Mouse (Mus musculus): ENCODE measurements around the gene Prkd3. TPM values are rescaled to one million over a fixed set of nuclear protein-coding genes. Genes with fewer than 3 reads are reported as not detected.

Prkd3 gene
- 21.1 and 21.9 TPM in 2 replicates for polyA plus RNA-seq (2015; fragmentation: Nextera tagmentation; extraction: Ambion mirVana)

DNA sequence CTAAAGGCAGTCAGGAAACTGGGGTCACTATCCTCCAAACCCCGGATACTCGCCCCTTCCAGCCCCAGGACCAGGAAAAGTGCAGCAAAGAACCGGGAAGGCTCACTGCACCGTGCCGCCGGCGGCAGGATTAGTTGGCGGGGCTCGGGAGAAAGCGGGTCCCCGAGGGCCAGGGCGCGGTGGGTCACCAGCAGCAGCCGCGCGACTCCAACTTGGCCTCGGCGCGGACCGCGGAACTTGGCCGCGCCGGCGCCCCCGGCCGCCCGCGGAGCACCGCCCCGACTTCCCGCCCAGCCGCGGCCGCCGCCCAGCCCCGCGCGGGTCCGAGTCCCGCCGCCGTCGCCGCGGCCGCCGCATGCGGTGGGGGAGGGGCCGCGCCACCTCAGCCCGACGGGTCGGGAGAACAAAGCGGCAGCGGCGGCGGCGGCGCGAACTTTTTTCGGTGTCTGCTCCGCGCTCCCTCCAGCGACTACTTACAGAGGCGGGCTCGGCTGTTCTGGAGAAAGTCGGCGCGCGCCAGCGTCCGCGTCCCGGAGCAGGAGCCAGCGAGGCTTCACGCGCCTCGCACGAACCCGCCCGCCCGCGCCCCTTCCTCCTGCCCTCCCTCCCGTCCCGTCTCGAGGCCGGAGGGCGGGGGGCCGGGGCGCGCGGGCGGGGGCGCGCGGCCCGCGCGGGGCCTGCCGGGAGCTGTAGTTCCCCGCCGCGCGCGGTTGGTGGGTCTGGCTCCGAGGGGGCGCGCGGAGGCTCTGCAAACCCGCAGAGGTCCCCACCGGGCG, at the start of gene Prkd3:
Gene Prkd3 (minus strand): TSS at position 609 of the 776 bp plus-strand sequence.
- Histone ChIP-seq H3K4me1 (ENCODE audit: control insufficient read depth, insufficient read depth, low read length) (peaks cover 10% of the 10 kb centered on the region), H3K9me3 (ENCODE audit: control insufficient read depth, low read length) (no peaks in the 10 kb centered on the region), H3K4me2 (ENCODE audit: low read depth, low read length) (peak within 1 kb of the TSS; percentile 92), H3K4me3 (ENCODE audit: low read length) (peak within 1 kb of the TSS; percentile 84), H3K27me3 (replicated peaks; ENCODE audit: control insufficient read depth, insufficient read depth, low read length) (no peaks in the 10 kb centered on the region), H3K27ac (ENCODE audit: low read length) (peak within 1 kb of the TSS; percentile 77), H3K9ac (ENCODE audit: low read depth, low read length) (peak within 1 kb of the TSS; percentile 92), H3K36me3 (ENCODE audit: control insufficient read depth, insufficient read depth, low read length) (no peaks in the 10 kb centered on the region)
- peak; percentile 91 for ATAC-seq
- WGBS = under 1% methylated on average over 72 of the region's 113 CpGs

GRCm38 (mm10) chr17:79069766-79070480, 49.3 kb upstream of the Prkd3 start:
- WGBS = 77% methylated on average over 14 of the region's 14 CpGs
- H3K27ac ChIP-seq (ENCODE audit: low read length) = no peak overlapping the region
- H3K4me1 ChIP-seq (ENCODE audit: control insufficient read depth, insufficient read depth, low read length) = no peaks in the 10 kb centered on the region; the same call in 1 of the 2 replicates
- no peak overlapping the region for H3K9ac ChIP-seq (ENCODE audit: low read depth, low read length)
- H3K4me2 ChIP-seq (ENCODE audit: low read depth, low read length) = no peak overlapping the region
- H3K27me3 ChIP-seq (replicated peaks; ENCODE audit: control insufficient read depth, insufficient read depth, low read length) = no peaks in the 10 kb centered on the region
- no peaks in the 10 kb centered on the region for H3K9me3 ChIP-seq (ENCODE audit: control insufficient read depth, low read length)
- H3K36me3 ChIP-seq (ENCODE audit: control insufficient read depth, insufficient read depth, low read length) = no peaks in the 10 kb centered on the region
- ATAC-seq = no peak
- H3K4me3 ChIP-seq (ENCODE audit: low read length) = no peak overlapping the region

DNA sequence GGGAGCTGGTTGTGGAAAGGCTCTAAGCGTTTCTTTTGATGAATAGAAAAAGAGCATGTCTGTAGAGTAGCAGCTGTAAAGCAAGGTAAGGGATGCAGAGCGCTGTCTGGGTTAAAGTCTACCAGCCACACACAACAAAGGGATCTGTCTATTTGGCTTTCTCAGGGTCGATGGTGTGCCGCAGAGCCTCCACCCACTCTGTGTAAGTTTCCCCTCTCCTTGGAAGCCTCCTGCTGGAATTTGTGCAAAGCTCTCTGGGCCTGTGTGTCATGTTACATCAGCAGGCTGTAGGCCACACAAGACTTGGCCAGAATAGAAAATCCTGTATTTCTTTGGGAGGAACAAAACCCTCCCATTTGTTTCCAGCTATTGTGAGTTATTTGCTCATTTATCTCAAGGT, 48.4 kb upstream of the Prkd3 start:
- Histone ChIP-seq H3K36me3 (ENCODE audit: control insufficient read depth, insufficient read depth, low read length) (no peaks in the 10 kb centered on the region), H3K4me2 (ENCODE audit: low read depth, low read length) (no peak overlapping the region), H3K9ac (ENCODE audit: low read depth, low read length) (no peak overlapping the region), H3K9me3 (ENCODE audit: control insufficient read depth, low read length) (no peaks in the 10 kb centered on the region), H3K4me1 (ENCODE audit: control insufficient read depth, insufficient read depth, low read length) (no peaks in the 10 kb centered on the region; the same call in 1 of the 2 replicates), H3K27ac (ENCODE audit: low read length) (peak overlapping the region; percentile 26; the same call in 1 of the 2 replicates), H3K27me3 (replicated peaks; ENCODE audit: control insufficient read depth, insufficient read depth, low read length) (no peaks in the 10 kb centered on the region), H3K4me3 (ENCODE audit: low read length) (no peak overlapping the region)
- peak; percentile 38; the same call in 1 of the 2 replicates for ATAC-seq
- WGBS = 29% methylated on average over 4 of the region's 4 CpGs

DNA sequence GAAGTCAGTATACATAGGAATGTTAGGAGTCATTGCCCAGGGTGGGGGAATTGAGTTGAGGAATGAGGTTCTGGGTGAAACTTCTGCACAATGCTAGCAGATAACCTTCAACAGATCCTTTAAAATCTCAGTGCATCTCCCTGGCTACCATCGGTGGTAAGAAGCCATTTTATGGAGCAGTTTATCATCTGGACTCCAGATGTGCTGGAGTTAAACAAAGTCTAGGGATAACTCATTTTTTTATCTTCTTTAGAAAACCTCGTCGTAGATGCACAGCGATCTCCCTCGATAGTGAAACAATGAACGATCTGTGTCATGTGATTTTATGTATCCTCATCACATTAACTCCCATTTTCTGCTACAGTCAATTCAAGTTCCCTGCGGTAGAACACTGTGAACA, 48.0 kb upstream of the Prkd3 start:
- Histone ChIP-seq H3K27ac (ENCODE audit: low read length) (peak overlapping the region; percentile 26; the same call in 1 of the 2 replicates), H3K4me1 (ENCODE audit: control insufficient read depth, insufficient read depth, low read length) (no peaks in the 10 kb centered on the region; the same call in 1 of the 2 replicates), H3K4me3 (ENCODE audit: low read length) (no peak overlapping the region), H3K4me2 (ENCODE audit: low read depth, low read length) (no peak overlapping the region), H3K9ac (ENCODE audit: low read depth, low read length) (no peak overlapping the region), H3K9me3 (ENCODE audit: control insufficient read depth, low read length) (no peaks in the 10 kb centered on the region), H3K27me3 (replicated peaks; ENCODE audit: control insufficient read depth, insufficient read depth, low read length) (no peaks in the 10 kb centered on the region), H3K36me3 (ENCODE audit: control insufficient read depth, insufficient read depth, low read length) (no peaks in the 10 kb centered on the region)
- ATAC-seq = no peak
- 40% methylated on average over 7 of the region's 7 CpGs for WGBS

GRCm38 (mm10) chr17:79064250-79064649, 43.6 kb upstream of the Prkd3 start:
- H3K9me3 ChIP-seq (ENCODE audit: control insufficient read depth, low read length) = no peaks in the 10 kb centered on the region
- no peak overlapping the region for H3K27ac ChIP-seq (ENCODE audit: low read length)
- H3K27me3 ChIP-seq (replicated peaks; ENCODE audit: control insufficient read depth, insufficient read depth, low read length) = no peaks in the 10 kb centered on the region
- no peaks in the 10 kb centered on the region; the same call in 1 of the 2 replicates for H3K4me1 ChIP-seq (ENCODE audit: control insufficient read depth, insufficient read depth, low read length)
- H3K9ac ChIP-seq (ENCODE audit: low read depth, low read length) = no peak overlapping the region
- H3K4me3 ChIP-seq (ENCODE audit: low read length) = no peak overlapping the region
- H3K36me3 ChIP-seq (ENCODE audit: control insufficient read depth, insufficient read depth, low read length) = no peaks in the 10 kb centered on the region
- H3K4me2 ChIP-seq (ENCODE audit: low read depth, low read length) = no peak overlapping the region
- no peak for ATAC-seq
- WGBS = 70% methylated on average over 1 of the region's 1 CpGs

- H3K4me3 ChIP-seq (ENCODE audit: low read length) = no peak overlapping the region
- H3K4me2 ChIP-seq (ENCODE audit: low read depth, low read length) = no peak overlapping the region
- no peaks in the 10 kb centered on the region for H3K9me3 ChIP-seq (ENCODE audit: control insufficient read depth, low read length)
- no peak overlapping the region for H3K9ac ChIP-seq (ENCODE audit: low read depth, low read length)
- WGBS = 63% methylated on average over 5 of the region's 5 CpGs
- no peaks in the 10 kb centered on the region for H3K27me3 ChIP-seq (replicated peaks; ENCODE audit: control insufficient read depth, insufficient read depth, low read length)
- no peaks in the 10 kb centered on the region for H3K4me1 ChIP-seq (ENCODE audit: control insufficient read depth, insufficient read depth, low read length)
- H3K27ac ChIP-seq (ENCODE audit: low read length) = no peak overlapping the region
- no peaks in the 10 kb centered on the region for H3K36me3 ChIP-seq (ENCODE audit: control insufficient read depth, insufficient read depth, low read length)
- ATAC-seq = no peak
Measured at GRCm38 (mm10) chr17:79060221-79060620, 39.6 kb upstream of the Prkd3 start.

DNA sequence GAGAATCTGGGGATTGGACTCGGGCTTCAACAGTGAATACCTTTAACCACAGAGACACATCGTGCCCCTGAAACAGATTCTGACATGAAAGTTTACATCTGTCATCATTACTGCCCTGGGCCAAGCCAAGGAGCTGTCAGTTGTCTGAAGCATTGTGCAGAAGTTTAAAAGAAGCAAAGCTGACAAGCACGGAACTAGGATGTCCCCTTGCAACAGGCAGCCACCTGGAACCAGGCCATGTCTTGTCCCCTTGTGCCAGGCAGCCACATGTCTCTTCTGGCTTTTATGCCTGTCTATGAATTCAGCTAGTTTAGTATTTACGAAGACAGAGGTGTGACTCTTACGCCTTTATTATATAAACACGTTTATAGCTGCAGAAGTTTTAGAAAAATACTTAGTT, 37.7 kb upstream of the Prkd3 start:
- Histone ChIP-seq H3K4me3 (ENCODE audit: low read length) (no peak overlapping the region), H3K27me3 (replicated peaks; ENCODE audit: control insufficient read depth, insufficient read depth, low read length) (peaks cover under 1% of the 10 kb centered on the region; the same call in 1 of the 2 replicates), H3K9me3 (ENCODE audit: control insufficient read depth, low read length) (no peaks in the 10 kb centered on the region), H3K4me1 (ENCODE audit: control insufficient read depth, insufficient read depth, low read length) (no peaks in the 10 kb centered on the region), H3K27ac (ENCODE audit: low read length) (no peak overlapping the region), H3K9ac (ENCODE audit: low read depth, low read length) (no peak overlapping the region), H3K4me2 (ENCODE audit: low read depth, low read length) (no peak overlapping the region), H3K36me3 (ENCODE audit: control insufficient read depth, insufficient read depth, low read length) (no peaks in the 10 kb centered on the region)
- 62% methylated on average over 6 of the region's 6 CpGs for WGBS
- no peak for ATAC-seq

DNA sequence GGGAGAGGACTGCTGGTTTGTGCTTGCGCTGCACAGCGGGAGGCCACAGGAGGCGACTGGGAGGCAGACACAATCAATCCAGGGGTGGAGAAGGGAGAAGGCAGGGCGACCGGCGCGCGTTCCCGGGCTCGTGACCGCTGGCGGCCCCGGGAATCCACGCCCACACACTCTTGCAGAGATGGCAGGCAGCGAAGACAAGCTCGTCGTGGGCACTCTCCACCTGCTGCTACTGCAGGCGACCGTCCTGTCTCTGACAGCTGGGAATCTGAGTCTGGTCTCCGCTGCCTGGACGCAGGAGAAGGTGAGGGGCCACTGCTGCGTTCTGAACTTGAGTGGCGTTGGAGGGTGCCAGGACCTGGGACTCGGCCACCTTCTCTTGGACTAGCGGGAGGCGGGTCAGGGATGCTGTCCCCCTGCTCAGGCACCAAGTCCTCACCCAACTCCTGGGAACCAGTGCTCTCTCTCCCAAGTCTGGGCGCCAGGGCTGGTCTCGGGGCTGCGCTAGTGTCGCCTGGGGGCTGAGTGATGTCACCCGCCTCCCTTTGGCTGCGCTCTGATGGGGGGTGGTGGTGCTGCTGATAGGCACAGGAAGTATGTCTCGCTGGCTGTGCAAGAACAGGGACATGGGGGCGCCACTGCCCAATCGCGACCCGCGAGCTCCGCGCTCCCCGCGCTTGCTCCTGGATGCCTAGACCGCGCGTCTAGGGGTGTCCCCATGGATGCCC, 31.6 kb upstream of the Prkd3 start:
- H3K4me1 ChIP-seq (ENCODE audit: control insufficient read depth, insufficient read depth, low read length) = no peaks in the 10 kb centered on the region
- H3K4me3 ChIP-seq (ENCODE audit: low read length) = peak overlapping the region; percentile 61
- peaks cover 4% of the 10 kb centered on the region; the same call in 1 of the 2 replicates for H3K27me3 ChIP-seq (replicated peaks; ENCODE audit: control insufficient read depth, insufficient read depth, low read length)
- ATAC-seq = peak; percentile 92
- no peaks in the 10 kb centered on the region for H3K36me3 ChIP-seq (ENCODE audit: control insufficient read depth, insufficient read depth, low read length)
- H3K4me2 ChIP-seq (ENCODE audit: low read depth, low read length) = peak overlapping the region; percentile 95
- H3K9ac ChIP-seq (ENCODE audit: low read depth, low read length) = peak overlapping the region; percentile 65
- H3K27ac ChIP-seq (ENCODE audit: low read length) = no peak overlapping the region
- under 1% methylated on average over 45 of the region's 45 CpGs for WGBS
- no peaks in the 10 kb centered on the region for H3K9me3 ChIP-seq (ENCODE audit: control insufficient read depth, low read length)

DNA sequence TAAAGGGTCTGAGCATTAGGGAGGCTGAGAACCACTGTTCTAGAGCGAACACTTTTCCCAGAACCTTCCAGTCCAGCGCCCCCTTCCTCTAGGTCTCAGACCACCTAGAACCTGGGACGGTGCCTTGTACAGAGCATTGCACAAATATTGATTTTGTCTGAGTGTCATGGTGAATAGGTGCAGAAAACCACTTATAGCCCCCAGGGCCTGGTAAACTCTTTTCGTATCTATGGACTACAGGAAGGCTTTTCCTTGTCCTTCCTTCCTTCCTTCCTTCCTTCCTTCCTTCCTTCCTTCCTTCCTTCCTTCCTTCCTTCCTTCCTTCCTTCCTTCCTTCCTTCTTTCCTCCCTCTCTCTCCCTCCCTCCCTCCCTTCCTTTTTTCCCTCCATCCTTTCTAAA, 31.0 kb upstream of the Prkd3 start, which contains the start of gene Qpct:
Gene Qpct (plus strand): TSS at position 301 of the 400 bp plus-strand sequence.
- Histone ChIP-seq H3K4me2 (ENCODE audit: low read depth, low read length) (peak within 1 kb of the TSS; percentile 95), H3K27me3 (replicated peaks; ENCODE audit: control insufficient read depth, insufficient read depth, low read length) (peaks cover 4% of the 10 kb centered on the region; the same call in 1 of the 2 replicates)
- 61% methylated on average over 4 of the region's 4 CpGs for WGBS

More for the DNA sequence above, 31.0 kb upstream of the Prkd3 start, which contains the start of gene Qpct:
- Histone ChIP-seq H3K4me1 (ENCODE audit: control insufficient read depth, insufficient read depth, low read length) (no peaks in the 10 kb centered on the region), H3K36me3 (ENCODE audit: control insufficient read depth, insufficient read depth, low read length) (no peaks in the 10 kb centered on the region), H3K4me3 (ENCODE audit: low read length) (peak within 1 kb of the TSS; percentile 61), H3K9me3 (ENCODE audit: control insufficient read depth, low read length) (no peaks in the 10 kb centered on the region), H3K27ac (ENCODE audit: low read length) (no peak within 1 kb of the TSS), H3K9ac (ENCODE audit: low read depth, low read length) (peak within 1 kb of the TSS; percentile 65)
- ATAC-seq = no peak
